Mouse (Mus musculus): ENCODE measurements around the gene Kdelr1. TPM values are rescaled to one million over a fixed set of nuclear protein-coding genes. Genes with fewer than 3 reads are reported as not detected.
"Not testable (repeated sequence)": the region's sequence is repeated elsewhere in the genome, so short reads cannot be mapped to it uniquely, and the experiment has no call there.

Kdelr1 gene
- polyA plus RNA-seq, 1 experiment from 2014 or later, result 45.6 TPM

DNA sequence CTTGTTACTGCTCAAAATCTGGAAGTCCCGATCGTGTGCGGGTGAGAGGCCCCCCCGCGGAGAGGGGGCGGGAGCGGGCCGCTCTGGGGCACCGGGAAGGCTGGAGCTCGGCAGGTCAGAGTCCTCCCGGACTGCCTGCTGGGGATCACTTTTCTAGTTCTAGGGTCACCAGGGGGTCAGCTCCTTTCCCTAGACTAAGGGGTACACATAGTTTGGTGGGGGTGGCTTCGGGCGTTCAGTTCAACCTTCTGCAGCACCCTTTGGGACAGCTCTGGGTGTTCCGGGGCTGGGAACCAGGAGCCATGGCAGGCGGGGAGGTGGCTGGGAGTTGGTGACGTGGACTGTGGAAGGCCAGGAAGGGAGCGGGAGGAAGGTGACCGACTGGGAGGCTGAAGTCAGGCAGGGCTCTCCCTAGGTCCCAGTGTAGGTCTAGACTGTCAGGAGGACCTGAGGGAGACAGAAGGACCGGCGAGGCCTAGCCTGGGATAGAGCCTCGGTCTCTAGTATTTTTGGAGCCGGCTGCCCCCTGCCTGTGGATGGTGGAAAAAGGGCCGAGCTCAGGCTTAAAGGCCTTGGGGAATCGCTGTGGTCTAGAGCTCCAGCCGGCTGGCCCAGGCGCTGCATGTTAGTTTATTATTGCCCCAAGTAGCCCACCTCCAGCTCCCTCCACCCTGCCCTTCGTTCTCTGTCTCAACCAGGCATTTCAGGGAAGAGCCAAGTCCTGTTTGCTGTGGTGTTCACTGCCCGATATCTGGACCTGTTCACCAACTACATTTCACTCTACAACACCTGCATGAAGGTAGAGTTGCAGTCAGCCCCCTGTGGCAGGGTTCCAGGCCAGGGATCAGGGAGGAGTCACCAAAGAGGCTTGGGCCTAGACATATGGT, 732 bp downstream of the Kdelr1 start:
- H3K9ac ChIP-seq, result peak overlapping the region; percentile 96
- 3% methylated on average over 27 of the region's 28 CpGs for WGBS
- H3K4me1 ChIP-seq, result peaks cover 47% of the 10 kb centered on the region
- H3K27ac ChIP-seq, result peak overlapping the region; percentile 86
- peak overlapping the region; percentile 80 for H3K4me2 ChIP-seq (replicated peaks)
- ATAC-seq (ENCODE audit: low FRiP score), result peak; percentile 43
- peaks cover 35% of the 10 kb centered on the region for H3K27me3 ChIP-seq
- H3K36me3 ChIP-seq, result peaks cover 29% of the 10 kb centered on the region
- no peaks in the 10 kb centered on the region for H3K9me3 ChIP-seq (replicated peaks)
- peak overlapping the region; percentile 76 for H3K4me3 ChIP-seq

DNA sequence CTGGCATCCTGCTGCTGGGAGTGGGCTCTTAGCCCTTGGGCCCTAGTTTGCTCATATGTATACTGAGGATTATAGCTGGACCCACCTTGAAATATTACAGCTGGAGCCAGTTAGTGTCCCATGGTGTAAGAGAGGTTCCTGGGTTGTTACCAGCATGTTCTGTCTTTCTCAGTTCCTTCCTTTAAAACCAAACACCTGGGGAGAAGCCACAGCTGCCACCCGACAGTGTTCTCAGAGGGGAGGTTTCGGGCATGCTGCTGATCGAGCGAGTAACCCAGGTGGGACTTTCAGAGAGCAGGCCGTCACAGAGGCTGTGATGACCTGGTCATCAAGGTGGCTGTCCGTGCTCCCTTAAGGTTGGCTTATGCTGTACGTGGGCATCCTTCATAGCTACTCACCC, 4.3 kb downstream of the Kdelr1 start:
- Histone ChIP-seq H3K4me3 (no peak overlapping the region), H3K4me2 (replicated peaks) (no peak overlapping the region), H3K36me3 (peaks cover 65% of the 10 kb centered on the region), H3K9ac (no peak overlapping the region), H3K4me1 (peaks cover 18% of the 10 kb centered on the region), H3K9me3 (replicated peaks) (0 out of 2 replicates have a peak, but pooled peaks cover 2% of the 10 kb centered on the region), H3K27me3 (no peaks in the 10 kb centered on the region), H3K27ac (no peak overlapping the region)
- WGBS, result 90% methylated on average over 7 of the region's 7 CpGs
- no peak for ATAC-seq (ENCODE audit: low FRiP score)

DNA sequence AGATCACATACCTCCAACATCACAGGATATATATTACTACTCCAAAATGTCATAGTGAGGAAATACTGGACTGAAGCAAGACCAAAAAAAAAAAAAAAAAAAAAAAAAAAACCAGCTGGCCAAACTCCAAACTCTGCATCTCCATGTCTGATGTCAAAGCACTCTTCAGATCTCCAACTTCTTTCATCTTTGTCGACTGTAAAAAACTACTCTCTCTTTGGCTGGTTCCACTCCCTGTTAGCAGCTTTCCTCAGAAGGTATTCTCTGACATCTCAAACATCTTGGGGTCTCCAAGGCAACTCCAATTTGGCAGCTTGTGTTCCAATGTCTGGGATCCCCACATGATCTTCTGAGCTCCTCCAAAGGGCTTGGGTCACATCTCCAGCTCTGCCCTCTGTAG, 5.7 kb downstream of the Kdelr1 start, which contains the start of gene Grin2d:
TSS of gene Grin2d (minus strand) at position 101 of the 400 bp plus-strand sequence.
- H3K9ac ChIP-seq; H3K27me3 ChIP-seq; H3K4me3 ChIP-seq; H3K9me3 ChIP-seq (replicated peaks); H3K4me2 ChIP-seq (replicated peaks); ATAC-seq (ENCODE audit: low FRiP score); H3K27ac ChIP-seq: not testable (repeated sequence)
- Histone ChIP-seq H3K36me3 (peaks cover 79% of the 10 kb centered on the region), H3K4me1 (peaks cover 18% of the 10 kb centered on the region)
- 96% methylated on average over 1 of the region's 1 CpGs for WGBS

DNA sequence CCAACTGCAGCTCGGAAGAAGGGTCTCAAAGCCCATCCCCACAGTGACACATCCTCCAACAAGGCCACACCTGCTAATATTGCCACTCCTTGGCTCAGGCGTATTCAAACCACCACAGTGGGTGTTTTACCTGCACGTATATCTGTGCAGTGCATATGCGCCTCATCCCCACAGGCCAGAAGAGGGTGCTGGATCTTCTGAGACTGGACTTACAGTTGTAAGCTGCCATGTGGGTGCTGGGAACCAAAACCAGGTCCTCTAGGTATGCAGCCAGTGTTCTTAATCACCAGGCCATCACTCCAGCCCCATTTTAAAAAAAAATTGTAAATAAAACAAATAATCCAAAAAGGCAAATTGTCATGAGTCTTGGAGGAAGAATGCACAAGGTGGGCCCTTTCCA, 8.0 kb downstream of the Kdelr1 start:
- H3K9ac ChIP-seq, result no peak overlapping the region
- H3K4me2 ChIP-seq (replicated peaks), result no peak overlapping the region
- no peak overlapping the region for H3K27ac ChIP-seq
- H3K4me3 ChIP-seq, result no peak overlapping the region
- peaks cover 90% of the 10 kb centered on the region for H3K36me3 ChIP-seq
- no peaks in the 10 kb centered on the region for H3K4me1 ChIP-seq
- 0 out of 2 replicates have a peak, but pooled peaks cover 2% of the 10 kb centered on the region for H3K9me3 ChIP-seq (replicated peaks)
- no peak for ATAC-seq (ENCODE audit: low FRiP score)
- H3K27me3 ChIP-seq, result no peaks in the 10 kb centered on the region
- 95% methylated on average over 4 of the region's 4 CpGs for WGBS

DNA sequence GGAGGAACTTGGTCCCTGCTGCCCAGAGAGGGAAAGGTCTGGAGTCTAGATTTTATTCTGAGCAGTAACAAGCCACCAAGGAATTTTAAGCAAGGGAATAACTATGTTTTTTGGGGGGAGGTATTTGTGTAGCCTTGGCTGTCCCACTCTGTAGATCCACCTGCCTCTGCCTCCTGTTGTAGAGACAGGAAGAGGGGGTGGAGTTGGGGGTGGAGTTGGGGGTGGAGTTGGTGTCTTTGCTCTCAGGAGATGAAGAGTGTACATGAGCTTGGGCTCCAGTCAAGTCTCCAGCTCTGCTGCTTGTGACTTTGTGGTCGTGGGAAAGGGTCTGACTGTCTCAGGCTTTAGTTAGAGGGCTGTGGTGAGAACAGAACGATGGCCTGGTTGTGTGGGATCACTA, 8.4 kb downstream of the Kdelr1 start:
- no peak overlapping the region for H3K27ac ChIP-seq
- 93% methylated on average over 2 of the region's 2 CpGs for WGBS
- no peaks in the 10 kb centered on the region for H3K27me3 ChIP-seq
- no peak overlapping the region for H3K4me2 ChIP-seq (replicated peaks)
- H3K4me3 ChIP-seq, result no peak overlapping the region
- peaks cover 90% of the 10 kb centered on the region for H3K36me3 ChIP-seq
- ATAC-seq (ENCODE audit: low FRiP score), result no peak
- no peak overlapping the region for H3K9ac ChIP-seq
- 0 out of 2 replicates have a peak, but pooled peaks cover 2% of the 10 kb centered on the region for H3K9me3 ChIP-seq (replicated peaks)
- no peaks in the 10 kb centered on the region for H3K4me1 ChIP-seq

DNA sequence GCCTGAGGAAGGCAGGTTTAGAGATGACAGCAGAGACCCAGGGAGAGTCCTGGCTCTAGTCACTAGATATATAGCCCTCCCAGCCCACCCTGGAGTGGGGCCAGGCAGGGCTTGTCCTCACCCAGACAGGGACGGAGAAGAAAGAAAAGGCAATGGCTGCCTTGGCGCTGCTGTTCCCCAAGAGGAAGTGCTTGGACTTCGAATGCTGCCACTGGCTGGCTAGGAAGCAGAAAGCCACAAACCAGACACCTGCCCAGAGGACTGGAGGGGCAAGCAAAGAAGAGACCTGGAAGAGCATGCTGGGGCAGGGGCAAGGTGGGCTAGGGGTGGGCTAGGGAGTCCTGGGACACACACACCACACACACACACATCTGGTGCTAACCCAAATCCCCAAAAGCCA, 14.7 kb downstream of the Kdelr1 start:
- Histone ChIP-seq H3K9ac (no peak overlapping the region), H3K36me3 (peaks cover 34% of the 10 kb centered on the region), H3K27ac (no peak overlapping the region), H3K4me2 (replicated peaks) (no peak overlapping the region), H3K4me1 (no peaks in the 10 kb centered on the region), H3K9me3 (replicated peaks) (no peaks in the 10 kb centered on the region), H3K27me3 (no peaks in the 10 kb centered on the region), H3K4me3 (no peak overlapping the region)
- ATAC-seq (ENCODE audit: low FRiP score), result no peak
- 56% methylated on average over 3 of the region's 3 CpGs for WGBS

DNA sequence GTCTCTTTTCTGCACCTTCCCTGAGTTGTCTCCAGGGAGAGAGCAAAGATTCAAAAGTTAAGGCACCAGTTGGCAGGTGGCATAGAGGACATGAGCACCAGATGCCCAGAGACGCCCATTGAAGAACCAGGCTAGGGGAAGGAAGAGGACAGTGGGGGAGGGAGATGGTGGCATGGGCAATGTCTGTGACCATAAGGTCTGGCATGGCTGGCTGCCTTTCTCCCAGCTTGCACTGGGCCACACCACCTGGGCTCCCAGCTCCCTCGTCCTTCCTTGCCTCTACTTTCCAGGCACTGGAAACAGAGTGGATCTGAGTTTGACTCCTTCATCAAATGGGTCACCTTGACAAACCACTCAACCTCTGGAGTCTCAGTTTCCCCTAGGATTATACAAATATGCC, 20.1 kb downstream of the Kdelr1 start:
- no peak overlapping the region for H3K9ac ChIP-seq
- WGBS, result 89% methylated on average over 2 of the region's 2 CpGs
- H3K4me3 ChIP-seq, result no peak overlapping the region
- H3K4me1 ChIP-seq, result peaks cover 8% of the 10 kb centered on the region; the same call in 1 of the 2 replicates
- H3K9me3 ChIP-seq (replicated peaks), result no peaks in the 10 kb centered on the region
- no peak overlapping the region for H3K4me2 ChIP-seq (replicated peaks)
- no peak overlapping the region for H3K27ac ChIP-seq
- H3K36me3 ChIP-seq, result no peaks in the 10 kb centered on the region
- peaks cover 9% of the 10 kb centered on the region; the same call in 1 of the 2 replicates for H3K27me3 ChIP-seq
- ATAC-seq (ENCODE audit: low FRiP score), result no peak

DNA sequence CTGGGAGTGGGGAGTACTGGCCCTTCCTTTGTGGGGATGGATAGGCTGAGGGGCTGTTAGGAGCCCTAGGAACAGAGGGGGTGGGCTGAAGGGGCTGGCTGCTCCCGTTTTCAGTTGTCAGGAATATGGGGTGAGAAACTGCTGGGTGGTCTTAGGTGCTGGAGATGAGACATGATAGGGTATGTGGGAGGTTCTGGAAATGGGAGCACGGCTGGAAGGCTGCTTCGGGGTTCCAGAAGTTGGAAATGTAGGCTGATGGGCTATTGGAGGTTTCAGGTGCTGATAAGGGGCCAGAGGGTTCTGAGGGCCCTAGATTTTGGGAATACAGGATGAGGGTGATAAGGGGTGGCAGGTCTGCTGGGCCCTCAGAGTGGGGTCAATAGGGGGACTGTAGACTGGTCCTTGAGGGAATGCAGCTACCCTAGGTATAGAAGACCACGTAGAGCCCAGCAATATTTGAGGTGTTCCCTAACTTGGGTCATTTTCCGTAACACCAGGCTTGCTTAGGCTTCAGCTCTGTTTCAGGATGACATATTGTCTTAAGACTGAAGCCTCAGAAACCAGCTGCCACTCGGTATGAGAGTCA, 23.5 kb downstream of the Kdelr1 start:
- H3K27me3 ChIP-seq, result peaks cover 9% of the 10 kb centered on the region; the same call in 1 of the 2 replicates
- H3K9ac ChIP-seq, result no peak overlapping the region
- H3K4me1 ChIP-seq, result peaks cover 8% of the 10 kb centered on the region; the same call in 1 of the 2 replicates
- peak overlapping the region; percentile 4; the same call in 1 of the 2 replicates for H3K4me3 ChIP-seq
- no peaks in the 10 kb centered on the region for H3K36me3 ChIP-seq
- peak overlapping the region; percentile 67 for H3K4me2 ChIP-seq (replicated peaks)
- peak; percentile 53 for ATAC-seq (ENCODE audit: low FRiP score)
- no peak overlapping the region for H3K27ac ChIP-seq
- H3K9me3 ChIP-seq (replicated peaks), result no peaks in the 10 kb centered on the region
- WGBS, result 73% methylated on average over 6 of the region's 6 CpGs

DNA sequence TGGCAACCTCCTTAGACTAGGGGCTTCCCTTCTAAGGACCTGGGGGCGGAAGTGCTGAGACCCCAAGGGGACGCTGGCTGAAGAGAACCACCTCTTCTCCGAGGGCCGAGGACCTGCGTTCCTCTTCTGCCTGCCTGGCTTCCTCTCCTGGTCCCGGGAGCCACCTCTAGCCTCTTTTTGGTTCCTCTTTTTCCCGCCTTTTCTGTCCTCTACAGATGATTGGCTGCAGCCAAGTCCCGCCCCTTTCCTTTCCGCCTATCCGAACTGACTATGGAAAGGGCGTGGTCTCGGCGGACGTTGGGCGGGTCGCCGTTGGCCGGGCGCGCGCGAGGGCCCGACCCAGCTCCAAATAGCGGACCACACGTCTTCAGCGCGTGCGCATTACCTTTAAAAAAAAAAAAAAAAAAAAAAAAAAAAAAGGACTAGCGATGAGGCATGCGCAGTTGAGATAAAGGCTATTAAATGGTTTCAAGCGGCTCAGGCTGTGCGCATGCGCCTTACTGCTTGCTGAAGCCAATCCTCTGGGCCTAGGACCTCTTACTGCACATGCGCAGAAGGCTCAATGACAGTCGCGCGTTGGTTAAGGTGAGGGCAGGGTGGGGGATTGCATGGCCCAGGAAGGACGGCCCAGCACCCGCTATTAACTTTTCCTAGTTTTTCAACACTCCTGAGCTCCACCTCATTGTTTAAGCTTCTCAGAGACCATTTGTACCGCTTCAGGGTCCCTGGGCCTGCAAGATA, 24.1 kb downstream of the Kdelr1 start, which contains the start of the genes Syngr4 and Tmem143:
TSS of gene Syngr4 (minus strand) at position 198 of the 741 bp plus-strand sequence.
TSS of gene Tmem143 (plus strand) at position 425 of the 741 bp plus-strand sequence.
- peaks cover 9% of the 10 kb centered on the region; the same call in 1 of the 2 replicates for H3K27me3 ChIP-seq
- H3K4me1 ChIP-seq, result peaks cover 8% of the 10 kb centered on the region; the same call in 1 of the 2 replicates
- H3K4me3 ChIP-seq, result peak within 1 kb of the TSS; percentile 47
- H3K9ac ChIP-seq, result peak within 1 kb of the TSS; percentile 70
- H3K27ac ChIP-seq, result peak within 1 kb of the TSS; percentile 77
- H3K9me3 ChIP-seq (replicated peaks), result no peaks in the 10 kb centered on the region
- H3K36me3 ChIP-seq, result no peaks in the 10 kb centered on the region
- peak; percentile 90 for ATAC-seq (ENCODE audit: low FRiP score)
- peak within 1 kb of the TSS; percentile 67 for H3K4me2 ChIP-seq (replicated peaks)
- WGBS, result under 1% methylated on average over 40 of the region's 40 CpGs

DNA sequence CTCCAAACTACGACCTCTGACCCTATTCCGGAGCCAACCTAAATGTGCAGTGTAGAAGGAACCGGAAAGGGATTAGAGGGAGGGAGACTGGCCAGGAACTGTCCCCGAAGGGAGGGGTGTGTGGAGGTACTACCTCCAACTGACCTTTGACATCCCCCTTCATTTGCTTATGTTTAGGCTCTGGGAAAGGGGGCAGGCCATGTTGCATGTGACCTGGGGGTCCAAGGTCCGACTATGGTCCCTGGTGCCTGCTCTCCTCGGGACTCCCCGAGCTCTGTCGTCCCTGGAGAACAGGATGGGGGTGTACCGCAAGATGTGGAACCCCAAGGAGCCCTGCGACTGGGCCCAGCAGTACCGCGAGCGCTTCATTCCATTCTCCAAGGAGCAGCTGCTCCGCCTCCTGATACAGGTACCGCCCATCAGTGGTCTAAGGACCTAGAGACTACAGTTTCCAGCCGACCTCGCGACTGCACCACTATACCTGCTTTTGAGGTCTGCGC, 24.7 kb downstream of the Kdelr1 start:
- 1% methylated on average over 19 of the region's 19 CpGs for WGBS
- ATAC-seq (ENCODE audit: low FRiP score), result peak; percentile 59

DNA sequence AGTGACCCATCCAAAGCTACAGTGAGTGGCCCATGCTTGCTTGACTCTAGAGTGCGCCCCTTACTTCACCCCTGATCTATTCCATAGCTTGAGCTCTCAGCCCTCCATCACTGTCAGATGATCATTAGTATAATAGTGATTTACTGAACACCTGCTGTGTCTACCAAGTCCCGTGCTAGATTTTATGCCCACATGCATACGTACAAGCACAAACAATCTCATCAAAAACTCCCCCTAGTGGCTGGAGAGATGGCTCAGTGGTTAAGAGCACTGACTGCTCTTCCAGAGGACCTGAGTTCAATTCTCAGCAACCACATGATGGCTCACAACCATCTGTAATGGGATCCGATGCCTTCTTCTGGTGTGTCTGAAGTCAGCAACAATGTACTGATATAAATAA, 25.6 kb downstream of the Kdelr1 start:
- not testable (repeated sequence) for ATAC-seq (ENCODE audit: low FRiP score)
- peak overlapping the region; percentile 67; the same call in 1 of the 2 replicates for H3K4me2 ChIP-seq (replicated peaks)

More for the DNA sequence above, 24.7 kb downstream of the Kdelr1 start:
- H3K4me2 ChIP-seq (replicated peaks), result peak overlapping the region; percentile 67
- H3K4me1 ChIP-seq, result peaks cover 8% of the 10 kb centered on the region; the same call in 1 of the 2 replicates
- H3K4me3 ChIP-seq, result peak overlapping the region; percentile 47
- peak overlapping the region; percentile 70 for H3K9ac ChIP-seq
- H3K36me3 ChIP-seq, result no peaks in the 10 kb centered on the region
- peak overlapping the region; percentile 77 for H3K27ac ChIP-seq
- no peaks in the 10 kb centered on the region for H3K9me3 ChIP-seq (replicated peaks)
- H3K27me3 ChIP-seq, result peaks cover 9% of the 10 kb centered on the region; the same call in 1 of the 2 replicates

More for the DNA sequence above, 25.6 kb downstream of the Kdelr1 start:
- H3K4me3 ChIP-seq; H3K27ac ChIP-seq; H3K9ac ChIP-seq; H3K4me1 ChIP-seq; H3K9me3 ChIP-seq (replicated peaks); H3K36me3 ChIP-seq; H3K27me3 ChIP-seq: not testable (repeated sequence)
- WGBS, result 60% methylated on average over 4 of the region's 4 CpGs

Data from hindbrain, embryonic 12.5 days (tissue).